Mouse (Mus musculus) retina, postnatal 7 days (tissue): ENCODE measurements at regions not wholly inside any gene's neighbourhood (a gene's known extent, or its start where the extent isn't known, plus 50 kb on each side); places are given as distances from the start of the nearest gene placed in this dataset.

Source experiments
- DNase-seq: peaks from one replicate; pipeline ENCODE4 v3.0.0-alpha.2; 2012; ENCODE audit warnings: low read depth, low spot score

DNA sequence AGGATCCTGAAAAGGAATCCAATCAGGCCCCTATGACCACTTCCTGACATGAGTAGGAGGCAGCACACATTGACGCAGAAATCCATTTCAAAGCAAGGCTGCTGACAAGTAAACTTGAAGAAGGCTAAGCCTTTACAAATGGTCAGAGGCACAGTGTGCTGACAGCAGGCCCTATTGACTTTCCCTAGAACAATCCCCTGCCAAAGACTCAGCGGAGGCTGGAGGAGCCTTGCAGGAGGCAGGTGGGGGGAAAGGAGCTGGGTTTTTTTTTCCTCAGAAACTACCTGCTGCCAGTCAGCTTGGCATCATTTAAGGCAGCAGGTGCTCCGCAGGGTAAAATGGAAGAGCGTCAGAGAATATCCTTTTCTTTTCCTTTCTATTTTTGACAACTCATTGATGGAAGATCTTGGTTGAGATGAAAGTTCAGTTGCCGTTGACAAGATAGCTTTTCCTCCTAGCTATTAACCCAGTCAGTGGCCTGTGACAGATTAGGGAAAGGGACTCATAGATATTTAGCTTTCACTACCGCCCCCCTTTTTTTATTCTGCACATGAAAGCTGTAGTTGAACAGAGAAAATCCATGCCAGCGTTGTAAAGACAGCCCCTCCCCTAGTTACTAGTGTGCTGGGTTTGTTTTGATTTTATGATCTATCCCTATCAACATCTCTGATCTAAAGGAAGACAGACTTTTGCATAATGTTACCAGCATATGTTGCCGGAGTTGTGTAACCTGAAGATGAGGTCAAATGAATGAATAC lies 210.6 kb downstream of the Csnka2ip start:
- no peak for DNase-seq

DNA sequence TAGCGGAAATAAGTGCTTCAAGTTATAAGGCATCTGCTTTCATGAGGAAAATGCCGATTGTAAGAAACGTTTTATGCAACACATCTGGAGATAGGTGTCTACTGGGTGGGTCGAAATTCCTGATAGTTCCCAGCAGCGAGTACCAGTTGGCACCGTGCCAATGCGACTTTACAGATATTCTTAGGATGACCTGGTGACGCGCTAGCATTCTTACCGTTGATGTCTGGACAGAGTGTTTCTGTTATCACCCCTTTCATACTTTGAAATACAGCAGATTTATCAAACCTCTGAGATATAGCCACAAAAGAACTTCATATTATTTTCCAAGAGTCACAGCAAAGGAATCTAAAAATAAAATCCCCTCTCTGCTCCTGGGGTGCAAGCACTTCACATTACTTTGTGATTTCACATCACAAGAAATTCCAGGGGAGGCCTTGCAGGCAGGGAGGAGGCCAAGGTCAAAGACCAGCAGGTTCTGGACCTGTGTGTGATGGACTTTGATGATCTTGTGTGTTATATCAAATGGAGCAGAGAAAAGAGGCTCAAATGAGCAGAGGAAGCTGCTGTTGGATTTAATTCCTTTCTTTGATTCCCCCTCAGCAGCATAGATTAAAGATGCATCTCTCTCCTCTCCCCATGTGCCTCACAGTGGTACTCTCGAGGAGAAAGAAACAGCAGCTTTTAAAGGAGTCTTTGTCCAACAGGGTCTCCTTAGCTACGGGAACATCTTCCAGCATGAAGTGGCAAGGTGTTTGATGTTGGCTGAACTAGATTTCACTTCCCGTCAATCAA lies 233.4 kb downstream of the Csnka2ip start:
- DNase-seq = no peak

DNA sequence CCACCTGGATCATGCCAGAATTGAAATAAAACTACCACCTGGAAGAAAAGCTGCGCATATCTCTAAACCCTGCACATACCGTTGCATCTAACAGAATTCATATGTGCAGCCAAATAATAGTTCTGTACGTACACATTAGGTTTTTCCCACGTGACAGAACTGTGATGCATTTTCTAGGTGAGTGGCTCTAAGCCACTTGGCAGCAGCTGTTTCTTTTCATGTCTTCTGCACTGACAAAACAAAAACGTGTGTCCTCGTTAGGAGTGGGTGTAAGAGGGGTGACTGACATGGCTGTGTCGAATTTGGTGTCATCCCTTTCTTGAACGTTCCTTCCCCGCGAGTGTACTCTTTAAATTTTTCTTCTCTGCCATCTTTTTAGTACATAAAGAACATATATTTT lies 254.3 kb downstream of the Csnka2ip start:
- DNase-seq = no peak

DNA sequence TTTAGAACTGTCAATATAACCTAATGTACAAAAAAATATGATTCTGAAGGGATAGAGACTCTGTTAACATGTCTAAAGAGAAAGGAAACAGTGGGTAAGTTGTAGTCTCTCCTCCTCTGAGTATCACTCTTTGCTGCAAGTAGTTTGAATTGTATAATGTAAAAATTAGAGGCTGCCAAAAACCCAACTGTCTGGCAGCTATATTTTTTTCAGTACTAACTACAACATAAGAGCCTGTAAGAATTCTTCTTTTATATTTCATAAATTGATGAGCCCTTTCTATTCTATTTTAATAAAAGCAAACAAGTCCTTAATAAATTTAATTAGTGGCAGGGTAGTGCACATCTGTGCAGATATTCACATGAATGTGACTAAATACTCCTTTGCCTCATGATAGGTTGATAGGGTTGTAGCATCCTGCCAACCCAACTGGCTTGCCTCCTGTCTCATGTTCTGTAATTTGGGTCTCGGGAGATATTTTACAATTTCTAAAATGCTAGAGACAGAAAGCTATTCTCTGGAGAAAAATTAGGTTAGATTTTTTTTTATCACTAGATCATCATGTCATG lies 269.2 kb downstream of the Csnka2ip start:
- DNase-seq = no peak

- DNase-seq = peak; percentile 5
Observed at GRCm38 (mm10) chr16:64332195-64332886, 269.9 kb downstream of the Csnka2ip start.

DNA sequence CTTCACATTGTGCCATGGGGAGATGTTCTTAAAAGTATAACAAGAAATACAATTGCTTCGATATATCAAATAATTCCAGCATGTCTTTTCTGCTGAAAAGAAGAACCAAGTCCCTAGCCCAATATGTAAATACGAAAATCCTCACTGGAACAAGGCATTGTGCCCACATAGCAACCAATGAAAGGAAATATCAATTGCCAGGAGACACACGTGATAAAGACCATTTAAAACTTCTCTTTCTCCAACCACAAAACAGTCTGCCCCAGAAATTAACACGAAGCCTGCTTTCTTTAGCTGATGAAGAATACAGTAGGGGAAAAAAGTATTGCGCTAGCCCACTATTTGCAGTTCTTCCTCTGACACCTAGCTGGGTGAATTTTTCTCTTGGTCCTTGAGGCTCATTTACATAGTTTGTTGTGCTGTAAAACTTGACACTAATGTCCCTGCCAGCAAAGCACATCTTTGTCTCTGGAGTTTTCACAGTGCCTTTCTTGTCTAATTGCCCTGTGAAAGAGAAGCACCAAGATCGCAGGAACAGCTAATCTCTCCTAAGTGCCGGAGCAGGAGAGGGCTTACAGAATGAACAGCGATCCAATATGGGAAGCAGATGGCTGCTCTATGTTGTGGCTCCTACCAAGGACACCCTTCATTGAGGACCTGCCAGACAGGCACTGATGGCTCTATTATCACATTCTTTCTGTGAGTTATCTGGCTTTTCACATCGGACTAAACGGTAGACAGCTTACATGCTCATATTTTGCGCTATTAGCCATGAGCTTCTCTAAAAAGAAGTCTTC lies 272.7 kb downstream of the Csnka2ip start:
- DNase-seq = no peak

- DNase-seq = no peak
Observed at GRCm38 (mm10) chr16:64318796-64319493, 283.3 kb downstream of the Csnka2ip start.

DNA sequence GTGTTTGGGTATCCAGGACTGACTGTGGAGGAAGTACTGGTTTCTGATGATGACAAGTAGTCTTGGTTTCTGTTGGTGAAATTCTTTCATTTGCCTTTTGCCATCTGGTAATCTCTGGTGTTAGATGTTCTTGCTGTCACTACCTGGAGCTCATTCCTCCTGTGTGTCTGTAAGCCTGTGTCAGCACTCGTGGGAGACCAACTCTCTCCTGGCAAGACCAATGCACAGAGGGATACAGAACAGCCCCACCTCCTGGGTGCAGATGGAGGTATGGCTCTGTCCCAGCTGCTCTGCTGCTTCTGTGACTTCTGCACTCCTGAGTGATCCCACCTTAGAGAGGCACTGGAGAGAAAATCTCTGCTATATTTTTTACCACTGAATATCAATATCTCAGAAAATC lies 285.4 kb downstream of the Csnka2ip start:
- DNase-seq = no peak

- no peak for DNase-seq
Observed at GRCm38 (mm10) chr16:64293507-64293906, 308.7 kb downstream of the Csnka2ip start.

DNA sequence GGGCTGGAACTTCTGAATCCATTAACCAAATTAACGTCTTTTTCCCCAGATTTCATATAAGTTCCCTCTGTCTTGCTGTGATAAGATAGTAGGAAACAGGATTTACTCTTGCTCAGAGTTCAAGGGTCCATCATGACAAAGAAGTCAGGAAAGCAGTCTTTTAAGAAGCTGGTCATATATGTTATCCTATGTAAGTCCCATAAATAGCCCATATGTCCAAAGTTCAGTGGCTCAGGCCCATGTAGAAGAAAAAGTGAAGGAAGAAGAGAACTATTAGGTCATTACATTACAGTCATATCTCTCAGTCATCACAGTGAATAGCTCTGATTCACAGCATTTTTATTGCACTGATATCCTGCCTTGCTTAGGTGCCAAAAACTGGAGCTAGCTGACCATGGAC lies 316.9 kb downstream of the Csnka2ip start:
- no peak for DNase-seq

DNA sequence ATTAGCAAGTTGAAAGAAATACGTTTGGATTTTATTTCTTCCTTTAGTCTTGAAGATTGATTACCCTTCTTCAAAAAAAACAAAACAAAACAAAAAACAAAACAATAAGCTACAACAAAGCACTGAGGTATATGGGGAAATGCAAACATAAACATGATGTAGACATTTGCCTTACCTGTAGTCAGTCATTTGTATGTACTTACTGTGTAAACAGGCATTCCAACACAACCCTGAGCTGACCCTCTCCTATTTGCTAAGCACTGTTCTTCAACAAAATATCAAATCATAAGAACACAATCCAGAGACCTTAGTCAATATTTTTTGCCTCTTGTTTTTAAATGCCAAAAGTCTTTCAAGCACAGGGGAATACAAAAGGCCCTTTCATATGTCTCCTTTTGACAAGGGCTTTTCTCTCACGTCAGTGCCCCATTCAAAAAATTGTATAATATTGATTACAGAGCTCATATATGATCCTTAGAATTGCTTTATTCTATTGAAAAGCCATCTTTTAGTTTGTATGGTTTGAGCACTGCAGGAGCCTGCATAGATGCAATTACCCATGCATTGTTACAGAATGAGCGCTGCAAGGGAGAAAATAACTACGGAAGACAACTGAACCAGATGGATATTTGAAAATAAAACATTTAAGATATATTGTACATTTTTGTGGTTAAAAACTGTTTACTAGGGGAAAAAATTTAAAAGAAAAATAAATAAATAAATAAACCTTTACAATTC lies 326.2 kb downstream of the Csnka2ip start:
- DNase-seq = no peak

- DNase-seq = no peak
Observed at GRCm38 (mm10) chr16:64275420-64275819, 326.8 kb downstream of the Csnka2ip start.

DNA sequence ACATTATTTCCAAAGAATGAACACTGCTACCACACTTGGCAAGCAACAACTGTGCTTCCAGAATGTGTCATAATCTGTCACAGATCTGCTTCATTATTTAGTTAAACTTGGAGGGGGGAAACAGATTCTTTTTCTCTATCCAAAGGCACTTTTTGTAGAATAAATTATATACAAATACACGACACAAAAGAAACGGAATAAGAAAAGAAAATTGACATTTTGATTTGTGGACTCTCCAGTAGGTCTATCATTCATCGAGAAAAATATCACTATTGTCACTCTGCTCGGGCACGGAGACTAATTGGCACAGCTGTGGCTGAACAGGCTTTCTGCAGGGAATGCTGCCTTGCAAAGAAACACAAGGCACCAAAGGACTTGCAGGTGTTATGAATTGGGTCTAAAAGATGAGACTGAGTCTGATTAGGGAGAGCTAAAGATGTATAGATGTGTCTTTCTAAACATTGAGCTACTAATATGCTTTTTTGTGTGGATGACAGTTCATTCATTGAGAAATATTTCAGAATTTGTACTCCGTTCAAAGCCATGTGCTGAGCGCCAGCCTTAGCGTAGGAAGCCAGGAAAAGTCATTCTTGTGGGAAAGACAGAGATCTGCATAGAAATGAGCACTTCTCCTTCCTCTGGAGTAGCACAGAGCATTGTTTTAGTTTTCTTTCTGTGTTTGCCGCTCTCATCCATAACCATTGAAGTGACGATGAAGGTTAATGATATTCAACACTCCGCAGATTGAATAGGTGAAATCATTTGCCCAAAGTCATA lies 337.1 kb downstream of the Csnka2ip start:
- DNase-seq = no peak

DNA sequence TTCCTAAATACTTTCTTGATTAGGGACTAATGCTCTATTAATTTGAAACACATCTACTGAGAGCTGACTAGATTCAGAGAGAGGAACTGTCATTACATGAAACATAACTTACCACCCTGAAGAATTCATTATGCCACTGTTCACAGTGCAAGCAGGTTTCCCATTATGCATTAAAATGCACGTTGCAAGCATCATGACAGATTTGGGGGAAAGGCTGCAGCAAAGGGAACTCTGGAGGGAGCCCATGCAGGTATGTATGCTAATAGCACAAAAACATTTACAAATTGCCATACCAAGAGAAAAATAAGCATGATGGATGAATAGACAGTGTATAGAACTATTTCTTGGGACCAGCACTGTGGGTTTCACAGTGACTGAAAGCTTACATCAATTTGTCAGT lies 351.1 kb downstream of the Csnka2ip start:
- DNase-seq = no peak

GRCm38 (mm10) chr16:64248743-64249142 lies 353.5 kb downstream of the Csnka2ip start:
- DNase-seq = no peak

DNA sequence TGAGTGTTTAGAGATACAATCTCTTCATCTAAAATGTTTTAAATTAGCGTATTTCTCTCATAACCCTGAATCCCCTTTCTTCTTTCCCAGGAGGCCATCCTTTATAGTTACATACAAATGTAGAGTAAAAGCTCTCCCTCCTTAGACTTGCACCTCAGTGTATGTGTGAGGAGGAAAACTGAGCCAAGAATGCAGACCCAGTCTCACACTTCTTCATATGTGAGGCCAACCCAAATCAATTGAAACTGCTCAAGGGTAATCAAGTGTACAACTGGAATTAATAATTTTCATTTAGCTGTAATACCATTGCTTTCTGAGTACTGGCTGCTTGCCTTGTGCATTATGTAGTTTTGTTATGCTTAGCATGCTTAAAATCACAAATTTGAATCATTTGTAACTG lies 356.3 kb downstream of the Csnka2ip start:
- no peak for DNase-seq

GRCm38 (mm10) chr16:64224336-64224735 lies 360.4 kb upstream of the Epha3 start:
- DNase-seq = no peak

GRCm38 (mm10) chr16:64216671-64217070 lies 352.7 kb upstream of the Epha3 start:
- DNase-seq = no peak

DNA sequence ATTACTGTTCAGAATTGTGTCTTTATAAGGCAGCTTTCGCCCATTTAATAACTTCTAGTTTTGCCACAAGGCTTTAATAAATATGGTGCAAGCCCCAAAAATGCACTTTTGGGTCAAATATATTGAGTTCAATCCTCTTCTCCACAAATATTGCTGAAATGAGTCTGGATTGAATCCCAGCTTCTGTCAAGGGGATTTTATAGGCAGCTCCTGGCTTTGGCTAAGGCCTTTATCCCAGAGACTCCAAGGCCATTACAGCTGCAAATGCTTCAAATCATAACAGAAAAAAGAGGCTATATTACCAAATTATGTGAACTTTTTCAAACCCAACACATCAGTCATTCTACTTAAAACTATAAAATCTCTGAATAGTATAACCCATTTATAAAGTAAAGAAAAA lies 347.9 kb upstream of the Epha3 start:
- no peak for DNase-seq
